Mouse (Mus musculus) heart, adult 2 months (tissue): Measurements from ENCODE around the gene Eef2. TPM values are rescaled to one million over a fixed set of nuclear protein-coding genes. Genes with fewer than 3 reads are reported as not detected.

ENCODE experiments used
- DNase-seq, 2 experiments: peaks; one replicate each; pipeline ENCODE4 v3.0.0; 2021
- H3K27ac ChIP-seq: fragments of 200-600 bp; 2 replicates; pipeline ENCODE4 v1.8.1; 2022
- H3K27me3 ChIP-seq: fragments of 200-500 bp; 2 replicates; pipeline ENCODE4 v1.6.1; 2012; ENCODE audit warnings: mild to moderate bottlenecking, low read length, inconsistent platforms, mixed read lengths; ENCODE audit not compliant: control insufficient read depth, insufficient read depth
- H3K36me3 ChIP-seq: fragments of 200-500 bp; 2 replicates; pipeline ENCODE4 v1.6.1; 2012; ENCODE audit warnings: low read length, inconsistent platforms; ENCODE audit not compliant: control insufficient read depth, insufficient read depth
- H3K4me1 ChIP-seq: fragments of 200-500 bp; 2 replicates; pipeline ENCODE4 v1.6.1; 2011; ENCODE audit warnings: low read length; ENCODE audit not compliant: control insufficient read depth, insufficient read depth
- H3K4me3 ChIP-seq: fragments of 200-600 bp; 2 replicates; pipeline ENCODE4 v1.8.1; 2022
- H3K79me2 ChIP-seq: fragments of 200-500 bp; replicated peaks from 2 replicates; pipeline ENCODE4 v1.6.1; 2012; ENCODE audit warnings: mild to moderate bottlenecking, inconsistent platforms, low read length, moderate library complexity, mixed read lengths; ENCODE audit not compliant: control insufficient read depth, insufficient read depth
- H3K9ac ChIP-seq: fragments of 200-500 bp; 2 replicates; pipeline ENCODE4 v1.6.1; 2012; ENCODE audit warnings: low read depth, mild to moderate bottlenecking, control low read depth, inconsistent platforms, low read length, mixed read lengths
- CTCF ChIP-seq: fragments of 200-600 bp; IDR thresholded peaks from 2 replicates; pipeline ENCODE4 v1.8.1; 2022; ENCODE audit warnings: antibody characterized with exemption, mild to moderate bottlenecking, moderate library complexity
- EP300 ChIP-seq: fragments of 200-500 bp; IDR thresholded peaks from 2 replicates; pipeline ENCODE4 v1.6.1; 2011; ENCODE audit warnings: low read depth, low read length, control low read depth; ENCODE audit not compliant: insufficient read depth
- POLR2A ChIP-seq: fragments of 200-500 bp; IDR thresholded peaks from 2 replicates; pipeline ENCODE4 v1.6.1; 2011; ENCODE audit warnings: mild to moderate bottlenecking, low read depth, low read length, control low read depth; ENCODE audit not compliant: insufficient read depth
- WGBS: fragments of 180-500 bp; shearing (Covaris S2); methylation state at CpG from one replicate; pipeline ENCODE4 v1.1.7; 2018; 5-methylcytosine and 5-hydroxymethylcytosine counted together
- intact Hi-C: fragments of 180-260 bp; cut with DNase I; formaldehyde crosslinking; loops from one replicate; pipeline ENCODE4 v1.15.1; 2025
- polyA plus RNA-seq: library from polyadenylated mRNA; depleted of rRNA; stranded (reverse); fragments of >200 nt; gene quantifications from 2 replicates; pipeline ENCODE4 v1.2.3, GENCODE M21; 2012
- total RNA-seq, 2 experiments: library from RNA; stranded (reverse); gene quantifications; 2 replicates each; pipeline ENCODE4 v1.2.3; 2021

The Eef2 gene
- total and polyA plus RNA-seq, 3 experiments, result 887 to 1,244 (median 1,027) TPM

DNA sequence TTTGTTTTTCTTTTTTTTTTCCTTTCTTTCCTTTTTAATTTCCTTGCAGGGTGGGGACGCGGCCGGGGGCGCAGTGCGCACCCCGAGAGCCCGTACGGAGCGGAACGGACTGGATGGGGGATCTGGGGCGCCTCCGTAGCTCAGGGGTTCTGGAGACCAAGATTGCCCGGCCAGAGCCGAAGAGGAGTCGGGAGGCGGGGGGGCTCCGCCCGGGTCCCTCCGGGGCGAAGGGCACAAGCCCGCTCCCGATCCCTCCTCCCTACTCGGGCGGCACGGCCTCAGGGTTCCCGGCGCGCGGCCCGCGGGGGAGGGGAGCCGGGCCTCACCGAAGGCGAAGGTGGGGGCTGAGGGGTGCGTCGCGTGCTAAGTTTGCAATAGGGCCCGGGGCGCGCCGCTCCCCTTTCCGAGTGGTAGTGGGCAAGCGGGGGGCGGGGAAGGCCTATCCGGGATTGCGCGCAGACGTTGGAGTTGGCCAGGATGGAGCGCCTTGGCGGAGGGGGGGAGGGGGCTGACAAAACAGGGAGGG, 39.7 kb upstream of the Eef2 start:
- Histone ChIP-seq H3K36me3 (no peaks in the 10 kb centered on the region), H3K9ac (peak overlapping the region; percentile 97), H3K4me3 (peak overlapping the region; percentile 88), H3K27me3 (no peaks in the 10 kb centered on the region), H3K79me2 (peaks cover 17% of the 10 kb centered on the region), H3K4me1 (peaks cover 20% of the 10 kb centered on the region), H3K27ac (peak overlapping the region; percentile 98)
- TF ChIP-seq POLR2A (no peak), EP300 (no peak), CTCF (no peak)
- intact Hi-C loops, result loop anchor here (1.0 kb wide), 1 partner anchor 31 kb away; the partner anchor contains the start of gene Map2k2
- under 1% methylated on average over 49 of the region's 50 CpGs for WGBS
- DNase-seq, result peak; percentile 87

GRCm38 (mm10) chr10:81137252-81138130, 38.9 kb upstream of the Eef2 start:
- H3K27ac ChIP-seq, result peak overlapping the region; percentile 99
- peak overlapping the region; percentile 88 for H3K4me3 ChIP-seq
- H3K79me2 ChIP-seq, result peaks cover 17% of the 10 kb centered on the region
- WGBS, result under 1% methylated on average over 77 of the region's 89 CpGs
- H3K9ac ChIP-seq, result peak overlapping the region; percentile 90
- peak; percentile 99 to 100 for DNase-seq
- H3K27me3 ChIP-seq, result no peaks in the 10 kb centered on the region
- intact Hi-C loops, result loop anchor here (1.0 to 2.0 kb wide), 2 partner anchors 29 to 32 kb away; partner anchors contain the start of genes Map2k2 and Pias4
- peaks cover 24% of the 10 kb centered on the region for H3K4me1 ChIP-seq
- no peaks in the 10 kb centered on the region for H3K36me3 ChIP-seq
- TF ChIP-seq EP300, result peak; percentile 62; the same call in 1 of the 2 replicates
- no peak for TF ChIP-seq CTCF
- 0 out of 2 replicates have a peak, but pooled peaks have one; percentile 12 for TF ChIP-seq POLR2A

DNA sequence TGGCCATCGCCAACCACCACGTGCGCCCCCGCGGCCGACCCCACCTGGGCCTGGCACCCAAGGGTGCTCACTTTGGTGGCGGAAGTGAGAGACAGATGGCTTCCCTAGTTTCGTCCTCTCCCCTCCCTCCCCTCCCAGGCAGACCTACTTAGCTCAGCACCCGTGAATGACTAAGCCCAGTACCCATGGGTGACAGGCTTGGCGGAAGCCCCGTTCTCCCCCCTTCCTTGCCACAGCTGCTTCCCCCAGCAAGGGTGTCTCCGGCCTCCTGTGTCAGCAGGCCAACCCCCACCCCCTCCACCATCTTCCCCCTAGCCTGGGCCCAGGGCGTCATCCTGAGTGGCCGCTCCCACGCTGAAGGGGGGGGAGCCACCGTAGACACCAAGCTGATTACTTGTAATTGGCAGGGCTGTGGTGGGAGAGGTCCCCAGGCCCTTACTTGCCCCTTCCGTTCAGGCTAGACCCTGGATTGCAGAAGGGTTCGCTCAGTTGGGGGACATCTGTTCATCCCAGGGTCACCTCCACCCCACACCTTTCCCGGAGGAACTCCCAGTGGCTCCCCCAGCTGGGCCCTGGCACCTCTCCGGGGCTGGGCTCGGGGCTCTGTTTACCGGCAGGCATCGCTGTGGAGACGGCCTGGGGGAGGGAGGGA, 38.2 kb upstream of the Eef2 start:
- peak overlapping the region; percentile 99 for H3K27ac ChIP-seq
- H3K4me1 ChIP-seq, result peaks cover 25% of the 10 kb centered on the region
- no peak for TF ChIP-seq POLR2A
- no peak for TF ChIP-seq CTCF
- 0 out of 2 replicates have a peak, but pooled peaks have one; percentile 45 for TF ChIP-seq EP300
- peak overlapping the region; percentile 90 for H3K9ac ChIP-seq
- DNase-seq, result no peak
- peak overlapping the region; percentile 85 for H3K4me3 ChIP-seq
- H3K79me2 ChIP-seq, result peaks cover 17% of the 10 kb centered on the region
- no peaks in the 10 kb centered on the region for H3K36me3 ChIP-seq
- under 1% methylated on average over 22 of the region's 24 CpGs for WGBS
- intact Hi-C loops, result loop anchor here (2.0 kb wide), 1 partner anchor 29 kb away; the partner anchor contains the start of gene Pias4
- H3K27me3 ChIP-seq, result no peaks in the 10 kb centered on the region

GRCm38 (mm10) chr10:81138821-81139528, 37.5 kb upstream of the Eef2 start:
- Histone ChIP-seq H3K79me2 (peaks cover 23% of the 10 kb centered on the region), H3K4me3 (peak overlapping the region; percentile 85), H3K4me1 (peaks cover 24% of the 10 kb centered on the region), H3K27ac (peak overlapping the region; percentile 99), H3K36me3 (no peaks in the 10 kb centered on the region), H3K27me3 (no peaks in the 10 kb centered on the region), H3K9ac (peak overlapping the region; percentile 15)
- DNase-seq, result peak in 1 of 2 experiments; percentile 25
- WGBS, result 33% methylated on average over 11 of the region's 11 CpGs
- intact Hi-C loops, result loop anchor here (2.0 kb wide), 1 partner anchor 28 kb away; the partner anchor contains the start of gene Pias4
- TF ChIP-seq EP300 (no peak), CTCF (no peak), POLR2A (no peak)

GRCm38 (mm10) chr10:81139529-81139846, 36.9 kb upstream of the Eef2 start:
- H3K4me3 ChIP-seq, result peak overlapping the region; percentile 13; the same call in 1 of the 2 replicates
- intact Hi-C loops, result loop anchor here (2.0 kb wide), 1 partner anchor 27 kb away; the partner anchor contains the start of gene Pias4
- TF ChIP-seq POLR2A (no peak), CTCF (no peak), EP300 (no peak)
- H3K27me3 ChIP-seq, result no peaks in the 10 kb centered on the region
- no peak for DNase-seq
- 56% methylated on average over 4 of the region's 4 CpGs for WGBS
- H3K27ac ChIP-seq, result peak overlapping the region; percentile 83
- H3K4me1 ChIP-seq, result peaks cover 24% of the 10 kb centered on the region
- H3K36me3 ChIP-seq, result no peaks in the 10 kb centered on the region
- H3K79me2 ChIP-seq, result peaks cover 28% of the 10 kb centered on the region
- 0 out of 2 replicates have a peak overlapping the region, but pooled peaks have one; percentile 10 for H3K9ac ChIP-seq
